Mouse (Mus musculus): Measurements from ENCODE around the gene Ltn1.

GRCm38 (mm10) chr16:87393813-87394548 is 38.4 kb downstream of the Ltn1 start:
- TF ChIP-seq CTCF (conservative IDR thresholded peaks at IDR 0.05; ENCODE audit: insufficient read depth, insufficient read length, low read depth, low read length) (peak; percentile 74), POLR2A (IDR thresholded peaks at IDR 0.05; ENCODE audit: low read depth, low read length) (no peak)
